Mouse (Mus musculus) heart, postnatal 25 days (tissue): ENCODE data around the gene Fam160a1. TPM values are rescaled to one million over a fixed set of nuclear protein-coding genes. Genes with fewer than 3 reads are reported as not detected.

ENCODE experiments used
- DNase-seq: peaks from one replicate; pipeline ENCODE4 v3.0.0; 2022; ENCODE audit warnings: low spot score
- intact Hi-C: fragments of 180-260 bp; cut with DNase I; formaldehyde crosslinking; loops from one replicate; pipeline ENCODE4 v1.15.1; 2025
- total RNA-seq, 2 experiments: library from RNA; stranded (reverse); gene quantifications; 2 replicates each; pipeline ENCODE4 v1.2.3; 2021

Gene Fam160a1
- total RNA-seq, 2 experiments from 2014 or later, result 55.9 to 58.9 TPM

- no peak for DNase-seq
- intact Hi-C loops, result no loop called here
Measured at GRCm38 (mm10) chr3:85829047-85829446, 12.0 kb upstream of the Fam160a1 start.

GRCm38 (mm10) chr3:85827815-85828214 is 10.7 kb upstream of the Fam160a1 start:
- no peak for DNase-seq
- intact Hi-C loops, result no loop called here

GRCm38 (mm10) chr3:85827283-85827682 is 10.2 kb upstream of the Fam160a1 start:
- peak; percentile 8 for DNase-seq
- intact Hi-C loops, result no loop called here

- no peak for DNase-seq
Measured at GRCm38 (mm10) chr3:85820839-85821548, 3.9 kb upstream of the Fam160a1 start.

GRCm38 (mm10) chr3:85819319-85819718 is 2.2 kb upstream of the Fam160a1 start:
- DNase-seq, result no peak
- intact Hi-C loops, result loop anchor here (10.0 kb wide), 1 partner anchor 225 kb away; no protein-coding TSS in a partner anchor

More at GRCm38 (mm10) chr3:85820839-85821548, 3.9 kb upstream of the Fam160a1 start:
- intact Hi-C loops, result no loop called here

- intact Hi-C loops, result loop anchor here (10.0 kb wide), 1 partner anchor 219 kb away; no protein-coding TSS in a partner anchor
Measured at GRCm38 (mm10) chr3:85814241-85814640, 2.9 kb downstream of the Fam160a1 start.

GRCm38 (mm10) chr3:85813101-85814014 is 3.7 kb downstream of the Fam160a1 start:
- intact Hi-C loops, result loop anchor here (10.0 kb wide), 1 partner anchor 219 kb away; no protein-coding TSS in a partner anchor

More at GRCm38 (mm10) chr3:85814241-85814640, 2.9 kb downstream of the Fam160a1 start:
- DNase-seq, result no peak

GRCm38 (mm10) chr3:85812010-85812409 is 5.1 kb downstream of the Fam160a1 start:
- no peak for DNase-seq
- intact Hi-C loops, result loop anchor here (10.0 kb wide), 1 partner anchor 217 kb away; no protein-coding TSS in a partner anchor

More at GRCm38 (mm10) chr3:85813101-85814014, 3.7 kb downstream of the Fam160a1 start:
- no peak for DNase-seq

- intact Hi-C loops, result no loop called here
- no peak for DNase-seq
Measured at GRCm38 (mm10) chr3:85793166-85793565, 23.9 kb downstream of the Fam160a1 start.

- no peak for DNase-seq
- intact Hi-C loops, result no loop called here
Measured at GRCm38 (mm10) chr3:85789748-85790147, 27.3 kb downstream of the Fam160a1 start.

GRCm38 (mm10) chr3:85786501-85786900 is 30.6 kb downstream of the Fam160a1 start:
- intact Hi-C loops, result no loop called here
- DNase-seq, result no peak

- intact Hi-C loops, result no loop called here
- peak; percentile 5 for DNase-seq
Measured at GRCm38 (mm10) chr3:85780906-85781305, 36.2 kb downstream of the Fam160a1 start.

GRCm38 (mm10) chr3:85780332-85780731 is 36.8 kb downstream of the Fam160a1 start:
- no peak for DNase-seq
- intact Hi-C loops, result no loop called here

- intact Hi-C loops, result no loop called here
- no peak for DNase-seq
Measured at GRCm38 (mm10) chr3:85777841-85778240, 39.2 kb downstream of the Fam160a1 start.

- intact Hi-C loops, result no loop called here
- DNase-seq, result no peak
Measured at GRCm38 (mm10) chr3:85777356-85777755, 39.7 kb downstream of the Fam160a1 start.

- intact Hi-C loops, result no loop called here
- no peak for DNase-seq
Measured at GRCm38 (mm10) chr3:85776707-85777106, 40.4 kb downstream of the Fam160a1 start.

- intact Hi-C loops, result no loop called here
- DNase-seq, result no peak
Measured at GRCm38 (mm10) chr3:85776126-85776525, 41.0 kb downstream of the Fam160a1 start.

- no peak for DNase-seq
- intact Hi-C loops, result no loop called here
Measured at GRCm38 (mm10) chr3:85773886-85774285, 43.2 kb downstream of the Fam160a1 start.

- intact Hi-C loops, result no loop called here
Measured at GRCm38 (mm10) chr3:85773425-85773824, 43.7 kb downstream of the Fam160a1 start.

GRCm38 (mm10) chr3:85764937-85765337 is 52.2 kb downstream of the Fam160a1 start:
- no peak for DNase-seq
- intact Hi-C loops, result no loop called here

More at GRCm38 (mm10) chr3:85773425-85773824, 43.7 kb downstream of the Fam160a1 start:
- DNase-seq, result no peak
